Mouse (Mus musculus) cerebellum, adult 11-12 months (tissue): ENCODE measurements around the gene Akap6.
A peak's percentile ranks its signal among the peaks of the same experiment; 100 is the strongest.

ENCODE experiments used
- DNase-seq: peaks from one replicate; pipeline ENCODE4 v3.0.0; 2022

The Akap6 gene

GRCm38 (mm10) chr12:52922510-52922909 is 223.3 kb downstream of the Akap6 start:
- DNase-seq: no peak

- DNase-seq: no peak
Observed at GRCm38 (mm10) chr12:52925448-52925847, 226.3 kb downstream of the Akap6 start.

GRCm38 (mm10) chr12:52933832-52934231 is 234.6 kb downstream of the Akap6 start:
- DNase-seq: no peak

- no peak for DNase-seq
Observed at GRCm38 (mm10) chr12:52934989-52935388, 235.8 kb downstream of the Akap6 start.

- no peak for DNase-seq
Observed at GRCm38 (mm10) chr12:52938786-52939185, 239.6 kb downstream of the Akap6 start.

GRCm38 (mm10) chr12:52939324-52939946 is 240.3 kb downstream of the Akap6 start:
- no peak for DNase-seq

- DNase-seq: no peak
Observed at GRCm38 (mm10) chr12:52941941-52942340, 242.8 kb downstream of the Akap6 start.

GRCm38 (mm10) chr12:52944274-52944673 is 245.1 kb downstream of the Akap6 start:
- DNase-seq: no peak

- DNase-seq: no peak
Observed at GRCm38 (mm10) chr12:52944949-52945348, 245.8 kb downstream of the Akap6 start.

- no peak for DNase-seq
Observed at GRCm38 (mm10) chr12:52950660-52951059, 251.5 kb downstream of the Akap6 start.

- DNase-seq: no peak
Observed at GRCm38 (mm10) chr12:52957587-52957986, 258.4 kb downstream of the Akap6 start.

GRCm38 (mm10) chr12:52957994-52958393 is 258.8 kb downstream of the Akap6 start:
- no peak for DNase-seq

GRCm38 (mm10) chr12:52991745-52992144 is 292.6 kb downstream of the Akap6 start:
- peak; percentile 71 for DNase-seq

- DNase-seq: no peak
Observed at GRCm38 (mm10) chr12:53012336-53012735, 313.2 kb downstream of the Akap6 start.

GRCm38 (mm10) chr12:53014539-53014938 is 315.4 kb downstream of the Akap6 start:
- no peak for DNase-seq

GRCm38 (mm10) chr12:53024575-53025246 is 325.5 kb downstream of the Akap6 start:
- DNase-seq: no peak

- DNase-seq: no peak
Observed at GRCm38 (mm10) chr12:53027308-53027707, 328.1 kb downstream of the Akap6 start.

- no peak for DNase-seq
Observed at GRCm38 (mm10) chr12:53028926-53029325, 329.7 kb downstream of the Akap6 start.

GRCm38 (mm10) chr12:53029910-53030309 is 330.7 kb downstream of the Akap6 start:
- DNase-seq: no peak

GRCm38 (mm10) chr12:53032762-53033161 is 333.6 kb downstream of the Akap6 start:
- peak; percentile 40 for DNase-seq

GRCm38 (mm10) chr12:53033404-53033913 is 334.3 kb downstream of the Akap6 start:
- peak; percentile 12 for DNase-seq

- DNase-seq: no peak
Observed at GRCm38 (mm10) chr12:53040634-53041033, 341.5 kb downstream of the Akap6 start.

- no peak for DNase-seq
Observed at GRCm38 (mm10) chr12:53042739-53043138, 343.6 kb downstream of the Akap6 start.

- DNase-seq: no peak
Observed at GRCm38 (mm10) chr12:53057606-53058005, 358.4 kb downstream of the Akap6 start.
